Mouse (Mus musculus) right cerebral cortex, postnatal 10 days (tissue): ENCODE measurements around the gene Cgref1.
A peak's percentile ranks its signal among the peaks of the same experiment; 100 is the strongest.

Experiments used
- DNase-seq, 2 experiments: peaks; one replicate each; pipeline ENCODE4 v3.0.0; 2021; ENCODE audit warnings: low spot score in 2 of 2

Cgref1 gene

GRCm38 (mm10) chr5:30944956-30945781 lies at the start of gene Cgref1:
Cgref1 (minus strand) TSS chr5:30945591.
- peak; percentile 83 to 88 for DNase-seq

- DNase-seq: peak; percentile 59 to 76
Observed at GRCm38 (mm10) chr5:30994074-30994473, 48.7 kb upstream of the Cgref1 start.

- peak; percentile 51 to 74 for DNase-seq
Observed at GRCm38 (mm10) chr5:30992980-30993676, 47.7 kb upstream of the Cgref1 start.

GRCm38 (mm10) chr5:30982357-30982756 lies 37.0 kb upstream of the Cgref1 start:
- DNase-seq: peak; percentile 51 to 70

- no peak for DNase-seq
Observed at GRCm38 (mm10) chr5:30974870-30975656, 29.7 kb upstream of the Cgref1 start.

- DNase-seq: no peak
Observed at GRCm38 (mm10) chr5:30969440-30969839, 24.0 kb upstream of the Cgref1 start.

- peak; percentile 46 to 53 for DNase-seq
Observed at GRCm38 (mm10) chr5:30968416-30968815, 23.0 kb upstream of the Cgref1 start, which contains the start of gene Tcf23. Tcf23 (plus strand) TSS chr5:30968662.

- DNase-seq: no peak
Observed at GRCm38 (mm10) chr5:30966189-30966588, 20.8 kb upstream of the Cgref1 start.

GRCm38 (mm10) chr5:30963916-30964315 lies 18.5 kb upstream of the Cgref1 start:
- DNase-seq: no peak

GRCm38 (mm10) chr5:30961545-30962505 lies 16.4 kb upstream of the Cgref1 start:
- no peak for DNase-seq

GRCm38 (mm10) chr5:30960814-30961213 lies 15.4 kb upstream of the Cgref1 start:
- no peak for DNase-seq

GRCm38 (mm10) chr5:30959966-30960501 lies 14.6 kb upstream of the Cgref1 start, which contains the start of gene Preb:
Preb (minus strand) TSS chr5:30960361.
- DNase-seq: peak; percentile 99

- no peak for DNase-seq
Observed at GRCm38 (mm10) chr5:30959198-30959854, 13.9 kb upstream of the Cgref1 start.

- no peak for DNase-seq
Observed at GRCm38 (mm10) chr5:30957891-30958290, 12.5 kb upstream of the Cgref1 start.

GRCm38 (mm10) chr5:30955751-30956150 lies 10.4 kb upstream of the Cgref1 start:
- no peak for DNase-seq

- DNase-seq: no peak
Observed at GRCm38 (mm10) chr5:30954556-30954955, 9.2 kb upstream of the Cgref1 start.

GRCm38 (mm10) chr5:30954065-30954464 lies 8.7 kb upstream of the Cgref1 start:
- DNase-seq: no peak

GRCm38 (mm10) chr5:30952551-30952950 lies 7.2 kb upstream of the Cgref1 start:
- DNase-seq: no peak

GRCm38 (mm10) chr5:30951706-30952105 lies 6.3 kb upstream of the Cgref1 start:
- DNase-seq: no peak

GRCm38 (mm10) chr5:30950922-30951321 lies 5.5 kb upstream of the Cgref1 start:
- no peak for DNase-seq
